Mouse (Mus musculus) neural tube, embryonic 15.5 days (tissue): ENCODE data around the gene Tom1. TPM values are rescaled to one million over a fixed set of nuclear protein-coding genes. Genes with fewer than 3 reads are reported as not detected.
A peak's percentile ranks its signal among the peaks of the same experiment; 100 is the strongest.

Experiments used
- ATAC-seq: fragments of 200-750 bp; cut with Nextera tagmentation; 2 replicates; pipeline ENCODE4 v1.8.0; 2017; ENCODE audit warnings: mild to moderate bottlenecking, moderate TSS enrichment, moderate library complexity; ENCODE audit not compliant: low FRiP score
- H3K27ac ChIP-seq: fragments of 300-500 bp; sonication (generic); replicated peaks from 2 replicates; pipeline ENCODE4 v1.5.1; 2015; ENCODE audit warnings: mild to moderate bottlenecking, inconsistent platforms
- H3K27me3 ChIP-seq: fragments of 300-500 bp; sonication (generic); replicated peaks from 2 replicates; pipeline ENCODE4 v1.6.1; 2015; ENCODE audit warnings: inconsistent platforms
- H3K36me3 ChIP-seq: fragments of 300-500 bp; sonication (generic); 2 replicates; pipeline ENCODE4 v1.6.1; 2015; ENCODE audit warnings: inconsistent platforms
- H3K4me1 ChIP-seq: fragments of 300-500 bp; sonication (generic); 2 replicates; pipeline ENCODE4 v1.6.1; 2015; ENCODE audit warnings: inconsistent platforms
- H3K4me2 ChIP-seq: fragments of 300-500 bp; sonication (generic); 2 replicates; pipeline ENCODE4 v1.6.1; 2015; ENCODE audit warnings: inconsistent platforms, mild to moderate bottlenecking, moderate library complexity
- H3K4me3 ChIP-seq: fragments of 300-500 bp; sonication (generic); replicated peaks from 2 replicates; pipeline ENCODE4 v1.5.1; 2015; ENCODE audit warnings: mild to moderate bottlenecking, inconsistent platforms
- H3K9ac ChIP-seq: fragments of 300-500 bp; sonication (generic); replicated peaks from 2 replicates; pipeline ENCODE4 v1.6.1; 2015; ENCODE audit warnings: mild to moderate bottlenecking, inconsistent platforms
- H3K9me3 ChIP-seq: fragments of 300-500 bp; sonication (generic); replicated peaks from 2 replicates; pipeline ENCODE4 v1.6.1; 2016; ENCODE audit warnings: inconsistent platforms
- WGBS: fragments of 180-500 bp; shearing (Covaris S2); methylation state at CpG from one replicate; pipeline ENCODE4 v1.1.7; 2015; ENCODE audit warnings: mixed read lengths; 5-methylcytosine and 5-hydroxymethylcytosine counted together
- polyA plus RNA-seq: library from polyadenylated mRNA; unstranded; fragments of >200 nt; fragmentation: Nextera tagmentation; extraction: Ambion mirVana; gene quantifications from 2 replicates; pipeline ENCODE4 v1.2.1, GENCODE M21; 2015

Tom1 gene
- polyA plus RNA-seq, 1 experiment from 2014 or later: 44.1 TPM

DNA sequence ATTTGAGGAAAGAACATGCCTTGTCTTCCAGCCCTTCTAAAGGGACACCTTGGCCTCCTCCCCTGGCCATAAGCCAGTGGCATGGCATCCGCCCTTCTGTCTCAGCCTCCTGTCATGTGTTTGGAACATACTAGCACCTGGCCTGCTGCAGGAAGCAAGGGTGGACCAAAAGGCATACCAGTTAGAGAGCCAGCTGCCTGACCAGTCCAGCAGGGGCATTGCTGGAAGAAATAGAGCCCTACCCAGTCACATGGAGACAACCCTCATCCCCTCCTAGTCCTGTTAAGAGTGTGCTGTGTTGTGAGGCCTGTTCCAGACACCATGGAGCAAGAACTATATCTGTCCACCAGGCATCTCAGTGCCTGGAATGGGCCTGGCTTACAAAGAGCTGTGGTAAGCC is 12.8 kb downstream of the Tom1 start:
- H3K9ac ChIP-seq: no peak overlapping the region
- no peaks in the 10 kb centered on the region for H3K4me1 ChIP-seq
- no peak overlapping the region for H3K4me2 ChIP-seq
- WGBS: 86% methylated on average over 1 of the region's 1 CpGs
- H3K27ac ChIP-seq: no peak overlapping the region
- ATAC-seq: no peak
- no peaks in the 10 kb centered on the region for H3K9me3 ChIP-seq
- no peaks in the 10 kb centered on the region for H3K27me3 ChIP-seq
- no peak overlapping the region for H3K4me3 ChIP-seq
- no peaks in the 10 kb centered on the region for H3K36me3 ChIP-seq

DNA sequence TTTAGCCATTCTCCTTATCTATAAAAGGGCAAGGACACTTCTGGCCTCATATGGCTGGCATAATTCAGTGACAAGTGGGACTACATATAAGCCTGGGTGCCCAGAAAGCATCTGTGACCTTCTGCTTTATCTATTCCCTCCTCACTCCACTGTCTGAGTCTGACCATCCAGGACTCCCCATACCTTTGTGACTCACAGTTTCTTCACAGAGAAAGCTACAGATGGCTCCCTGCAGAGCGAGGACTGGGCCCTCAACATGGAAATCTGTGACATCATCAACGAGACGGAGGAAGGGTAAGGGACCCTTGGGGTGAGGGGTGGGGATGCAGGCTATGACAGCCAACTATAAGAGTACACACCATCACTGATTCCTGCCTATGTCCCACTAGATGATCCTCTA is 14.3 kb downstream of the Tom1 start:
- H3K4me3 ChIP-seq: no peak overlapping the region
- H3K27ac ChIP-seq: no peak overlapping the region
- H3K4me1 ChIP-seq: no peaks in the 10 kb centered on the region
- WGBS: 91% methylated on average over 3 of the region's 3 CpGs
- no peaks in the 10 kb centered on the region for H3K27me3 ChIP-seq
- no peaks in the 10 kb centered on the region; the same call in 1 of the 2 replicates for H3K36me3 ChIP-seq
- no peak for ATAC-seq
- H3K9ac ChIP-seq: no peak overlapping the region
- H3K9me3 ChIP-seq: no peaks in the 10 kb centered on the region
- no peak overlapping the region for H3K4me2 ChIP-seq

DNA sequence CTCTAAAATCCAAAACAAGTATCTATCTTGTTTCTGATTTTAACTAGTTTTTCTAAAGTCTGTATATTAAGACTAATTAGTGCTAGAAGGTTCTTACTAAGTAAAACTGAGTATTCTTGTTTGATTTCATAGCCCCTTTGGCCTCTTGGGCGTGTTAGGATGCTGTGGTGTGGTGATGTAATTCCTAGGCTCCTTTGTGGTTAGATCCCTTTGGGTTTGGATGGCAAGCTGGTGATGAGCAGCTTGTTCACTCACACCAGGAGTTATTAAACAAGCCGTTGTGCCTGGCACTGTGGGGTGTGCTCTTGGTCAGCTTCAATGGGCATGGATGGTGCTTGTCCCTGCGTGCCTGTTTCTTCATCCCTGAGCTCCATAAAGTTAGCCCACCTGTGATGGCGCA is 19.8 kb downstream of the Tom1 start:
- H3K27ac ChIP-seq: no peak overlapping the region
- H3K27me3 ChIP-seq: no peaks in the 10 kb centered on the region
- no peaks in the 10 kb centered on the region for H3K4me1 ChIP-seq
- H3K36me3 ChIP-seq: peaks cover 5% of the 10 kb centered on the region; the same call in 1 of the 2 replicates
- no peak overlapping the region for H3K4me3 ChIP-seq
- 86% methylated on average over 4 of the region's 4 CpGs for WGBS
- no peak overlapping the region for H3K9ac ChIP-seq
- H3K4me2 ChIP-seq: no peak overlapping the region
- ATAC-seq: no peak
- H3K9me3 ChIP-seq: no peaks in the 10 kb centered on the region

DNA sequence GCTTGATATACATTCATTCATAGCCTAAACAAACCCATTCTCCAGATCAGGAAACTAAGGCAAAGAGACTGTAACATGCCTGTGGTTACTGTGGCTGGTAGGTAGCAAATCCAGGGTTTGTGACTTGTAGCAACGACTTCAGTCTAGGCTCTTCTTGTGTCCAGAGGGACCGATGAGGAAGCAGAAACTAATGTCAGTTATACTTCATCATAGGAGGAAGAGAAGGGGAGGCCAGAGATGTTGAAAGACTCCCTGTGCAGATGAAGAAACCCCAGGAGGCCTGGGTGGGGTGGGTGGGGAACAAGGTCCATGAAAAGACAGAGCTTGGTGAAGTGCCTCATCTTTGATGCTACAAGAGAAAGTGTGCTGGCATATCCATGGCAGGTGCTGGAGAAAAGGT is 22.2 kb downstream of the Tom1 start:
- no peak overlapping the region for H3K4me3 ChIP-seq
- no peaks in the 10 kb centered on the region for H3K27me3 ChIP-seq
- 88% methylated on average over 2 of the region's 2 CpGs for WGBS
- no peaks in the 10 kb centered on the region for H3K4me1 ChIP-seq
- peaks cover 5% of the 10 kb centered on the region; the same call in 1 of the 2 replicates for H3K36me3 ChIP-seq
- no peak overlapping the region for H3K9ac ChIP-seq
- no peak for ATAC-seq
- no peak overlapping the region for H3K4me2 ChIP-seq
- no peak overlapping the region for H3K27ac ChIP-seq
- H3K9me3 ChIP-seq: no peaks in the 10 kb centered on the region

DNA sequence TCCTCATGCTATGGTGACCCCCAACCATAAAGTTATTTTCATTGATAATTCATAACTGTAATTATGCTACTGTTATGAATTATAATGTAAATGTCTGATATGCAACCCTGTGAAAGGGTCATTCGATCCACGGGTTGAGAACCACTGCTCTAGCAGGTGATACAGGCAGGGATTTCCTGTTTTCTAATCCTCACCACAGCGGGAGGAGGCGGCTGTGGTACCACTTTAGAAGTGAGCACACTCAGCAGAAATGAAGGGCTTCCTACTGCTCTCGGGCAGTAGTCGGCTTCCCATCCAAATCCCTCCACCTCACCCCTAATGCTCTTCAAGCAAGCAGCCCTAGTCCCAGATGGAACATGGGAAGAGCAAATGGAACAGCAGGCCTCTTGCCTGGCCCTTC is 26.5 kb downstream of the Tom1 start:
- Histone ChIP-seq H3K27me3 (no peaks in the 10 kb centered on the region), H3K4me3 (no peak overlapping the region), H3K4me2 (no peak overlapping the region), H3K27ac (no peak overlapping the region), H3K4me1 (no peaks in the 10 kb centered on the region), H3K9ac (no peak overlapping the region), H3K36me3 (peaks cover 11% of the 10 kb centered on the region), H3K9me3 (no peaks in the 10 kb centered on the region)
- no peak for ATAC-seq
- WGBS: 84% methylated on average over 6 of the region's 6 CpGs

DNA sequence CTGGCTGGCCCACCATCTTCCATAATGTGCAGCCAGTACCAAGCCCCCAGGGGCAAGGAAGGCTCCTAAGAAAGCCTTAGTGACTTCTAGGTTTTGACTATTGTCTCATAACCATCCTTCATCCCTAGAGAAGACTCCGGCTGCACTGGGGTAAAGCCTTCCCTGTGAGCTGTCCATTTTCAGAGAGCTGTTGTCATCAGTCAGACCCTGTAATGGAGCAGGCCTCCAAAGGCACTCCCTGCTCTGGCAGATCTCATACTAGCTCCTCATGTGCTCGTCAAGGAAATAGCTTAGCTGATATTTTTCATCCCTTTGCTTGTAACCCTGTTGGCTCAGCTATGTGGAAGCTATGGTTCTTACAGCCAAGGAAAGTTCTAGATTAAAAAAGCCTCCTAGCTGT is 27.3 kb downstream of the Tom1 start:
- H3K36me3 ChIP-seq: peaks cover 17% of the 10 kb centered on the region
- no peak overlapping the region for H3K9ac ChIP-seq
- H3K4me2 ChIP-seq: no peak overlapping the region
- no peak overlapping the region for H3K4me3 ChIP-seq
- ATAC-seq: no peak
- WGBS: 84% methylated on average over 2 of the region's 2 CpGs
- H3K4me1 ChIP-seq: no peaks in the 10 kb centered on the region
- H3K27me3 ChIP-seq: no peaks in the 10 kb centered on the region
- H3K27ac ChIP-seq: no peak overlapping the region
- H3K9me3 ChIP-seq: no peaks in the 10 kb centered on the region

DNA sequence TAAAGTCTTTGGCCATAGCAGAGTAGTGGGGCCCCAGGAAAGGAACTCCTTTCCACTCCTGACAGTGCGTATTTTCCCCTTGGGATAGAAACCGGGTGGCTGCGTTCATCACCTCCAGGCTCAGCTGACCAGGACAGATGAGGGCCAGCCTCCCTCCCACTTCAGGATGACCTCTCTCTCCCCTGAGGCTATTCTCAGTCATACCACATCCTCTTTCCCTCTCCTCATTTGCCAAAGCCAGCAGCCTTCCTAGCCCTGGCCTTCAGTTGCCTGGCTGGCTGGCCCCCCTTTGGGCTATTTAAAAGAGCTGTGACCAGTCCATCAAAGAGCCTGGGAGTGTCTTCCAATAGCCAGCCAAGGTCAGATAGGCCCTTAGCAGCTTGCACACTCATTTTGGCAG is 29.8 kb downstream of the Tom1 start:
- Histone ChIP-seq H3K36me3 (peaks cover 24% of the 10 kb centered on the region), H3K4me3 (no peak overlapping the region), H3K27me3 (no peaks in the 10 kb centered on the region), H3K9me3 (no peaks in the 10 kb centered on the region), H3K27ac (no peak overlapping the region), H3K9ac (no peak overlapping the region), H3K4me1 (no peaks in the 10 kb centered on the region), H3K4me2 (no peak overlapping the region)
- ATAC-seq: no peak
- 80% methylated on average over 3 of the region's 3 CpGs for WGBS

DNA sequence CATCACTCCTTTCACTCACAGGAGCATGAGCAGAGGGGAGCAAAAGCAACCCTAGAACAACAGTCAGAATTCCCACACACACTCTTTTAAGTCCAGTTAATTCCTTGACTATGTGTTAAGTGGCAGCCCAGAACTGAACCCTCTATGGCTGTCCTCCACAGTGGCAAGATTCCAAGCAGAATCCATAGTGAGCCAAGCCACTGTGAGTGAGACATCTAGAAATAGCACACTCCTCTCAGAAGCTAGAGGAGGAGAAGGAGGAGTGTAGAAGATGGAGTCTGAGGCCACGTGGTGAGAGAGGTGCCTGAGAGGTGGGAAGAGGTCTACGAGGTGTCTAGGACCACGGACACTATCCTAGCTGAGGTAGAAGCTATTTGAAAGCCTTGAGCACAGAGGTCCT is 31.3 kb downstream of the Tom1 start:
- Histone ChIP-seq H3K27ac (no peak overlapping the region), H3K27me3 (no peaks in the 10 kb centered on the region), H3K9ac (no peak overlapping the region), H3K9me3 (no peaks in the 10 kb centered on the region), H3K4me2 (no peak overlapping the region), H3K36me3 (peaks cover 23% of the 10 kb centered on the region), H3K4me1 (no peaks in the 10 kb centered on the region), H3K4me3 (no peak overlapping the region)
- no peak for ATAC-seq
- 85% methylated on average over 3 of the region's 3 CpGs for WGBS

DNA sequence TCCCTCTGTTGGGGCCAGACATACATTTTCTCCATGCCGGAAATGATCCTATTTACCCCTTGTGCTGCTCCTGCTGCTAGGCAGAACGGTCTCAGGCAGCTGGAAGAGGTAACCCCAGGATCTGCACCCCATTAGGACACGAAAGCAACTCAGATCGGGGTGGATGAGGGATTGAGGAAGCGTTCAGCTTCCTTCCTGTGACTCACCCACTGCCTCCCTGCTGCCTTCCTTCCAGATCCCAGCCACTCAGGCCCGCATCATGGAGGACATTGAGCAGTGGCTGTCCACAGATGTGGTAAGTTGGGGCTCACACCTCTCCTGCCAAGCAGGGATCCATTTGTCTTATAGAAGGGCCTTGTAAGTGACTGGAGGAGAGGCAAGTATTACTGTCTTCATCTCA is 33.8 kb downstream of the Tom1 start:
- Histone ChIP-seq H3K9me3 (no peaks in the 10 kb centered on the region), H3K4me1 (peaks cover 3% of the 10 kb centered on the region), H3K27ac (no peak overlapping the region), H3K4me2 (no peak overlapping the region), H3K27me3 (no peaks in the 10 kb centered on the region), H3K9ac (no peak overlapping the region), H3K4me3 (no peak overlapping the region), H3K36me3 (peaks cover 23% of the 10 kb centered on the region)
- no peak for ATAC-seq
- WGBS: 90% methylated on average over 6 of the region's 6 CpGs

DNA sequence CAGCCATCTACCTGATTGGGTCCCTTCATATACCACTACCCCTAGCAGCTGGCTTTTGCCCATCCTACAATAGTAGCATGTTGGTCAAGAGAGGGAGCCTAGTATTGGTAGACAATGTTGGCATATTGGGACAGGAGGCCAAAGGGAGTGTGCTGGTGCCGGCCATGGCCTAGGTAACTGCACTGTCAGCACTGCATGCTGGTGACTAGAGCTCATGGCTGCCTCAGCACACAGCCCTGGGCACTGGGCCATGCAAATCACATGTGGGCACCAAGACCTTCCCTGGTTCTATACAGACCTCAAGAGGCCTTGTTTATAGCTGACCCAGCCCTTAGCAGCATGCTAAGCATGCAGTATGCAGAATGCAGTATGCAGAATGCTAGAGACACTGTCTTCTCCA is 36.8 kb downstream of the Tom1 start:
- no peak overlapping the region for H3K4me3 ChIP-seq
- peaks cover 3% of the 10 kb centered on the region for H3K4me1 ChIP-seq
- H3K9ac ChIP-seq: no peak overlapping the region
- 96% methylated on average over 1 of the region's 1 CpGs for WGBS
- H3K27ac ChIP-seq: no peak overlapping the region
- H3K4me2 ChIP-seq: no peak overlapping the region
- no peaks in the 10 kb centered on the region for H3K27me3 ChIP-seq
- peaks cover 14% of the 10 kb centered on the region for H3K36me3 ChIP-seq
- H3K9me3 ChIP-seq: no peaks in the 10 kb centered on the region
- peak; percentile 21; the same call in 1 of the 2 replicates for ATAC-seq

DNA sequence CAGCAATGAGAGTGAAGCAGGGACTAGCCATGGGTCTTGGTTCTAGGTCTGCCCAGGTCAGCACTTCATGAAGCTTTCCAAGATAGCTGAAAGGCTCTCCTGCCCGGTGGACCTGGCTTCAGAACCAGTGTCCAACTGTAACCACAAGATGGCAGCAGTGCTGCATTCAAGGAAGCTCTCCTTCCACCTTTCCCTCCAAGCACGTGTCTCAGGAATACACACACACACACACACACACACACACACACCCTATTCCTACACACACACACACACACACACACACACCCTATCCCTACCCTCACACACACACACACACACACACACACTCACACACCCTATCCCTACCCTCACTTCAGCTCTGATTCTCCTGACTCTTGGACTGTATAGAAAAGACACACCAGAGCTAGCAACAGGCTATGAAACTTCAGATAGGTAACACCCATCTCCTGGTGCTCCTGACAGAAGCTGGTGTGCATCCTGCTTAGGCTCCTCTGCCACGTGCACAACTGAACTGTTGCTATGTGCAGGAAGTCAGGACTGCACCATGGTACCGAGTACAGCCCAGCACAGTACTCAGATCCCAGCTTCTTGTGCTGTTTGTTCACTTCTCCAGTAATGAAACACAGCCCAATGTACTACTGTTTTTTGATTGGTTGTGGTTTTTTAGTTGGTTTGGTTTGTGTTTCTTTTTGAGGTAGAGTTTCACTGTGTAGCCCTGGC is 38.3 kb downstream of the Tom1 start:
- Histone ChIP-seq H3K4me1 (peaks cover 3% of the 10 kb centered on the region), H3K36me3 (0 out of 2 replicates have a peak, but pooled peaks cover 4% of the 10 kb centered on the region), H3K9me3 (no peaks in the 10 kb centered on the region), H3K9ac (no peak overlapping the region), H3K4me3 (no peak overlapping the region), H3K4me2 (no peak overlapping the region), H3K27me3 (no peaks in the 10 kb centered on the region), H3K27ac (no peak overlapping the region)
- peak; percentile 90 for ATAC-seq
- WGBS: 30% methylated on average over 4 of the region's 4 CpGs

DNA sequence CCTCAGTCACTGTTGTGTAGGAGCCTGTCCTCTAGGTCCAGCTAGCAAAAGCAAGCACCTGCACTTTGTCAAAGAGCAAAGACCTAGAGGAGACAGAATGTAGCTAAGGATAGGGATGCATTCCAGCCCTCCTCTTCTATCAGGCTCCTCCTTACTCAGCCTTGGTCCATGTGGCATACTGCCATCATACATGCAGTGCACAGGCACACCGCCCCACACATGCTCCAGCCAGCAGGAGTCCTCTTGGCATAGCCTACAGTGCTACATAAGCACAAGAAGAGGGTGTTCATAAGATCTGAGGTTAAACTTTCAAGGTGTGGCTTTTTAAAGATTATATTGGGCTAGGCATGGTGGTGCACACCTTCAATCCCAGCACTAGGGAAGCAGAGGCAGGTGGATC is 41.4 kb downstream of the Tom1 start:
- H3K4me3 ChIP-seq: no peak overlapping the region
- H3K36me3 ChIP-seq: no peaks in the 10 kb centered on the region
- no peak for ATAC-seq
- H3K27me3 ChIP-seq: no peaks in the 10 kb centered on the region
- H3K4me1 ChIP-seq: peaks cover 3% of the 10 kb centered on the region
- WGBS: 89% methylated on average over 1 of the region's 1 CpGs
- no peak overlapping the region for H3K4me2 ChIP-seq
- H3K9ac ChIP-seq: no peak overlapping the region
- no peaks in the 10 kb centered on the region for H3K9me3 ChIP-seq
- no peak overlapping the region for H3K27ac ChIP-seq
